Mouse (Mus musculus) liver, embryonic 11.5 days (tissue): ENCODE measurements at regions not wholly inside any gene's neighbourhood (a gene's known extent, or its start where the extent isn't known, plus 50 kb on each side); places are given as distances from the start of the nearest gene placed in this dataset.

Source experiments
- ATAC-seq: fragments of 200-750 bp; cut with Nextera tagmentation; replicated peaks from 2 replicates; pipeline ENCODE4 v1.8.0; 2017; ENCODE audit warnings: moderate number of reproducible peaks, mild to moderate bottlenecking, moderate TSS enrichment, moderate library complexity; ENCODE audit not compliant: low FRiP score
- DNase-seq: peaks from one replicate; pipeline ENCODE4 v3.0.0-alpha.2; 2017; ENCODE audit warnings: low spot score
- H3K27ac ChIP-seq: fragments of 300-500 bp; sonication (generic); 2 replicates; pipeline ENCODE4 v1.5.1; 2014; ENCODE audit warnings: mild to moderate bottlenecking, low read depth, low read length, control low read depth
- H3K27me3 ChIP-seq: fragments of 300-500 bp; sonication (generic); replicated peaks from 2 replicates; pipeline ENCODE4 v1.6.1; 2014; ENCODE audit warnings: low read length, mixed read lengths; ENCODE audit not compliant: control insufficient read depth, insufficient read depth
- H3K36me3 ChIP-seq: fragments of 300-500 bp; sonication (generic); 2 replicates; pipeline ENCODE4 v1.6.1; 2014; ENCODE audit warnings: mild to moderate bottlenecking, low read length, moderate library complexity, mixed read lengths; ENCODE audit not compliant: control insufficient read depth, insufficient read depth
- H3K4me1 ChIP-seq: fragments of 300-500 bp; sonication (generic); replicated peaks from 2 replicates; pipeline ENCODE4 v1.6.1; 2014; ENCODE audit warnings: low read length, mixed read lengths; ENCODE audit not compliant: control insufficient read depth, insufficient read depth
- H3K4me2 ChIP-seq: fragments of 300-500 bp; sonication (generic); 2 replicates; pipeline ENCODE4 v1.6.1; 2014; ENCODE audit warnings: mild to moderate bottlenecking, control low read depth, moderate library complexity
- H3K4me3 ChIP-seq: fragments of 300-500 bp; sonication (generic); 2 replicates; pipeline ENCODE4 v1.5.1; 2014; ENCODE audit warnings: low read depth, low read length, control low read depth
- H3K9ac ChIP-seq: fragments of 300-500 bp; sonication (generic); 2 replicates; pipeline ENCODE4 v1.6.1; 2014; ENCODE audit warnings: low read depth, low read length, control low read depth
- H3K9me3 ChIP-seq: fragments of 300-500 bp; sonication (generic); 2 replicates; pipeline ENCODE4 v1.6.1; 2016; ENCODE audit warnings: low read length, inconsistent platforms, mixed read lengths; ENCODE audit not compliant: control insufficient read depth
- WGBS: fragments of 180-500 bp; shearing (Covaris S2); extraction: QIAGEN DNeasy Blood & Tissue Kit; methylation state at CpG from one replicate; pipeline ENCODE4 v1.1.7; 2014; 5-methylcytosine and 5-hydroxymethylcytosine counted together

DNA sequence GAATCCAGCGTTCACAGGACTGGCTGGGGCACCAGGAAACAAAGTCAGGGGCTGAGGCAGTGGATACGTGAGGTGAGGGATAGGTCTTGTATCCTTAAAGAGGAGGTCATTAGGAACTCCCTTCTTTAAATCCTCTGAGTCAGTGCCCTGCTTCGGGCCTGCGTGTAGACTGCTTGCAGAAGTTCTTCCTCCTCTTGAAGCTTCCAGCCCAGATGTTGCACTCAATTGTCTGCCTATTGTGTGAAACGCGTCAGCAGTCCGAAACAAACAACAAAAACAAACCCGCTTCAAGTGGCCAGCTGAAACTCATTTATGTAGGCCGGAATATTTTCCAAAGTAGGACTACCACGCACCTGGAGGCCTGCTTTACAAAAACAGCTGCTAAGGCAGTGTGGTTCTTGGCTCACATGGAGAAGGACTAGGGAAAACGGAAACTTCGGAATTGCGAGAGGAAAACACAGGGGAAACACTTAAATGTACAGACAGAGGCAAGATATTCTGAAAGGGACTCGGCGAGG is 55.6 kb upstream of the Dars start:
- H3K27me3 ChIP-seq, result peaks cover 6% of the 10 kb centered on the region
- H3K9me3 ChIP-seq, result no peaks in the 10 kb centered on the region
- no peak overlapping the region; the same call in 1 of the 2 replicates for H3K4me3 ChIP-seq
- WGBS, result 39% methylated on average over 15 of the region's 15 CpGs
- no peak overlapping the region for H3K27ac ChIP-seq
- no peaks in the 10 kb centered on the region for H3K36me3 ChIP-seq
- no peak for DNase-seq
- H3K9ac ChIP-seq, result no peak overlapping the region
- no peak for ATAC-seq
- no peaks in the 10 kb centered on the region for H3K4me1 ChIP-seq
- H3K4me2 ChIP-seq, result peak overlapping the region; percentile 49

DNA sequence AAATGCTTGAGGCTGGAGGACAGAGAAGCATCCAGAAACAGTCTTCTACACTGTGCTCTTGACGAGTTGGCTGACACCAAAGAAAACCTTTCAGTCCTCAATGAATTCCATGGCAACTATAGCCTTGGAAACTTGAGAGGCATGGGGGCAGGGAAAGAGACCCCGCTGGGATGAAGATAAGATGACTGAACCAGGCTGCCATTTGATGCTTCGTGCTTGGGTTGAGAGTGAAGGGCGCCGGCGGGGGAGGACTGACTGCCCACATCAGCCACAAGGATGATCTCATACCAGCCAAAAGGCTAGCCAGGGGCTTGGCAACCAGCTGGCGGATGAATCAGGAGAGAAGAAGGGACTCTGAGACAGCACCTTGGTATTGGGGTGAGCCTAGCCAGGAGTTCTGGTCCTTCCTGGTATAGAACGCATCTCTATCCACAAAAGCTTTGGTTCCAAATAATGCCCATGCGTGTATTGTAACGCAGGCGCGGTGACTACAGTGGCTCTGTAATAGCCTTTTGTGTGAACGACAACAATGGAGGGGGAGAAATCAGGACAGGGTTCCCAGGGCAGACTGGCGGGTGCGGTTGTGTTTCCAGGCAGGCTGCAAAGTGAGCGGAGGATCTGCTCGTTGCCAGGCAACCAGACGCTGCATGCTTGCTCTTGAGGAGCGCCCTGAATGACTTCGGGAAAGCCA is 55.0 kb upstream of the Dars start:
- Histone ChIP-seq H3K27ac (no peak overlapping the region), H3K27me3 (peaks cover 6% of the 10 kb centered on the region), H3K4me1 (no peaks in the 10 kb centered on the region), H3K36me3 (no peaks in the 10 kb centered on the region), H3K4me3 (peak overlapping the region; percentile 24; the same call in 1 of the 2 replicates), H3K4me2 (peak overlapping the region; percentile 49), H3K9me3 (no peaks in the 10 kb centered on the region), H3K9ac (no peak overlapping the region)
- 0 out of 2 replicates have a peak, but pooled peaks have one; percentile 43 for ATAC-seq
- peak; percentile 41 for DNase-seq
- WGBS, result 3% methylated on average over 20 of the region's 20 CpGs

DNA sequence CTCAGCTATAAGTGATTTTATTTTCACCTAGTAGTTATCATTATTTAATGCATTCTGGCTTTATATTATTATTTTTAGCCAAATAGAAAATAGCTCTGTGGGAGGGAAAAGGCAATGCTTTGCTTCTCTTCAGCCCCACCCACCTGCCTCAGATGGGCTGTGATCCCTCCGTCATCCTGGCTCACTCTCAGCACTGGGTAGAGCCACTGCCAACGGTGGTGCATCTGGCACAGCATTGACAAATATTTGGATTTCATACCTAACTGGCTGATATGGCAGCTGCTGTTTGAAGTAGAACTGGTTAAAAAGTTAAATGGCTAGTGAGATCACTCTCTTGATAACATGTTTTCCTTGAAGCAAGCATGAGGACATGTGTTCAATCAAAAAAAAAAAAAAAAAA is 53.6 kb upstream of the Dars start:
- Histone ChIP-seq H3K9me3 (no peaks in the 10 kb centered on the region), H3K27me3 (peaks cover 6% of the 10 kb centered on the region), H3K4me3 (no peak overlapping the region), H3K9ac (no peak overlapping the region), H3K36me3 (no peaks in the 10 kb centered on the region), H3K4me2 (no peak overlapping the region), H3K27ac (no peak overlapping the region), H3K4me1 (no peaks in the 10 kb centered on the region)
- WGBS, result 67% methylated on average over 2 of the region's 2 CpGs
- DNase-seq (no peak), ATAC-seq (no peak)

DNA sequence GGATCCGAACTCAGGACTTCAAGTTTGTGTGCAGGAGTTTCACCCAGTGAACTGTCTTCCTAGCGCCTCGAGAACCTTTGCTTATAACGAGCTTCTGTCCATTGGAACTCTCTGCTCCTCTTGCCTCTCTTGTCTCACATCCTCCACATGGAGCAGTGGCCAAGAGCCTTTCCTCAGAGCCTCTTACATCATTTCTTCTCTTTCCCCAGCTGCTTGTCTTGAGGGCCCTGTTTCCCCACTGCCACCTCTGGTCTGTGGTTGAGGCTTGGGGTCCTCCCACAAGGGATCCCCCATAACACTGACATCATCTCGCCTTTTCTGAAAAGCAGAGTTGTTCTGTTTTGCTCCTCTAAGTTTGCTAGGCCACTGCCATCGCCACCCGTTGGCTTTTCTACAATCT is 51.9 kb upstream of the Dars start:
- Histone ChIP-seq H3K9ac (no peak overlapping the region), H3K9me3 (no peaks in the 10 kb centered on the region), H3K4me2 (no peak overlapping the region), H3K36me3 (no peaks in the 10 kb centered on the region), H3K4me1 (no peaks in the 10 kb centered on the region), H3K4me3 (no peak overlapping the region), H3K27me3 (peaks cover 6% of the 10 kb centered on the region), H3K27ac (no peak overlapping the region)
- 77% methylated on average over 7 of the region's 7 CpGs for WGBS
- ATAC-seq, result no peak
- no peak for DNase-seq
